Comparison of ENCODE assay signal across 8 mouse cellular contexts in genomic region chr1:97659405-97659804, GRCm38 (mm10). TPM values are rescaled to one million over a fixed set of nuclear protein-coding genes. Genes with fewer than 3 reads are reported as not detected.
DNase-seq lines count a peak whose midpoint lies in the region; ATAC-seq and TF ChIP-seq lines count a peak whose summit lies in the region.

No protein-coding gene starts in this region.

- no peak for TF ChIP-seq CTCF in kidney, postnatal 0 days (IDR thresholded peaks at IDR 0.05; ENCODE audit: low read depth)
- no peak for TF ChIP-seq CTCF in hindbrain, postnatal 0 days (IDR thresholded peaks at IDR 0.05; ENCODE audit: low read depth)

- no peaks in the 10 kb centered on the region for H3K9me3 ChIP-seq in kidney, postnatal 0 days (replicated peaks; ENCODE audit: low read length)
- H3K9me3 ChIP-seq in hindbrain, postnatal 0 days (ENCODE audit: low read length) = no peaks in the 10 kb centered on the region

- DNase-seq in kidney, postnatal 0 days (ENCODE audit: low spot score) = no peak
- DNase-seq in kidney, postnatal 14 days = no peak
- no peak for DNase-seq in hindbrain, postnatal 0 days (ENCODE audit: low spot score)
- peak; percentile 41 for DNase-seq in naive thymus-derived CD4-positive, alpha-beta T cell, adult 2 months (ENCODE audit: low read depth)
- DNase-seq in ovary, adult 18-20 months (ENCODE audit: low spot score) = no peak
- no peak for DNase-seq in right cerebral cortex, postnatal 14 days
- DNase-seq in layer of hippocampus, postnatal 14 days (ENCODE audit: low spot score in 2 of 2) = no peak

- no peak overlapping the region for H3K4me3 ChIP-seq in kidney, postnatal 0 days (replicated peaks; ENCODE audit: low read depth, low read length)
- peak overlapping the region; percentile 97 for H3K4me3 ChIP-seq in hindbrain, postnatal 0 days (ENCODE audit: low read length)

- no peaks in the 10 kb centered on the region for H3K27me3 ChIP-seq in kidney, postnatal 0 days (ENCODE audit: insufficient read depth, low read length)
- no peaks in the 10 kb centered on the region for H3K27me3 ChIP-seq in hindbrain, postnatal 0 days (ENCODE audit: insufficient read depth, low read length)

- no peak overlapping the region for H3K27ac ChIP-seq in kidney, postnatal 0 days
- no peak overlapping the region for H3K27ac ChIP-seq in hindbrain, postnatal 0 days

- H3K4me2 ChIP-seq in kidney, postnatal 0 days (ENCODE audit: low read length) = peak overlapping the region; percentile 97
- peak overlapping the region; percentile 55 for H3K4me2 ChIP-seq in hindbrain, postnatal 0 days (ENCODE audit: low read depth, low read length)

- 59% methylated on average over 7 of the region's 7 CpGs for WGBS in kidney, postnatal 0 days
- WGBS in hindbrain, postnatal 0 days = 24% methylated on average over 7 of the region's 7 CpGs

- no peak overlapping the region for H3K9ac ChIP-seq in kidney, postnatal 0 days (ENCODE audit: low read depth, low read length)
- no peak overlapping the region; the same call in 1 of the 2 replicates for H3K9ac ChIP-seq in hindbrain, postnatal 0 days (replicated peaks; ENCODE audit: low read length)

- H3K36me3 ChIP-seq in kidney, postnatal 0 days (ENCODE audit: insufficient read depth, low read length) = no peaks in the 10 kb centered on the region
- no peaks in the 10 kb centered on the region for H3K36me3 ChIP-seq in hindbrain, postnatal 0 days (ENCODE audit: insufficient read depth, low read length)

- no peak for ATAC-seq in kidney, postnatal 0 days (replicated peaks; ENCODE audit: low FRiP score, low read depth)
- peak; percentile 64 for ATAC-seq in common myeloid progenitor, adult 5-6 weeks (replicated peaks; ENCODE audit: low read depth, poor library complexity, severe bottlenecking)
- no peak for ATAC-seq in hindbrain, postnatal 0 days

- no peaks in the 10 kb centered on the region for H3K4me1 ChIP-seq in kidney, postnatal 0 days (replicated peaks; ENCODE audit: insufficient read depth, low read length)
- peaks cover 15% of the 10 kb centered on the region for H3K4me1 ChIP-seq in hindbrain, postnatal 0 days (ENCODE audit: insufficient read depth, low read length)

RNA-seq across cellular contexts. Expression of gene D1Ertd622e, which starts 2.5 kb away (rescaled TPM):
- polyA plus RNA-seq in kidney, postnatal 0 days (2015; fragmentation: Nextera tagmentation; extraction: Ambion mirVana) = 21.5 and 22.1 TPM in 2 replicates
- 34.8 and 39.5 TPM in 2 replicates for total RNA-seq in common myeloid progenitor, adult 5-6 weeks (2017)
- 57.0 and 60.8 TPM in 2 replicates for total RNA-seq in hindbrain, postnatal 0 days (2014; rRNA removed)
- 53.3 and 58.3 TPM in 2 replicates for polyA plus RNA-seq in hindbrain, postnatal 0 days (2015; fragmentation: Nextera tagmentation; extraction: Ambion mirVana)
- total RNA-seq in layer of hippocampus, postnatal 14 days (2021) = 10 to 100 TPM; 39.5 to 39.6 TPM
